Mouse (Mus musculus) MEL (cell line): ENCODE data around the gene Kcnd1. TPM values are rescaled to one million over a fixed set of nuclear protein-coding genes. Genes with fewer than 3 reads are reported as not detected.
A peak's percentile ranks its signal among the peaks of the same experiment; 100 is the strongest.

Experiments used
- DNase-seq: peaks from one replicate; pipeline ENCODE4 v3.0.0; 2011; ENCODE audit warnings: low read depth, low spot score
- H3K27ac ChIP-seq: 2 replicates; pipeline ENCODE4 v1.5.1; 2012; ENCODE audit warnings: low read depth, mild to moderate bottlenecking, control low read depth, low read length, moderate library complexity; ENCODE audit not compliant: control insufficient read depth
- H3K27me3 ChIP-seq, 2 experiments: fragments of 150-350 bp in 1 of 2; sonication (generic) in 1 of 2; 2 replicates each; pipeline ENCODE4 v1.6.1; 2012; ENCODE audit warnings: low read length in 2 of 2, mild to moderate bottlenecking in 2 of 2, improper control_type of control experiment in 1 of 2, moderate library complexity in 1 of 2; ENCODE audit not compliant: insufficient read depth in 2 of 2, control insufficient read depth in 1 of 2
- H3K36me3 ChIP-seq, 2 experiments: 2 replicates each; pipeline ENCODE4 v1.6.1; 2012 to 2014; ENCODE audit warnings: low read length in 2 of 2, improper control_type of control experiment in 1 of 2, inconsistent platforms in 1 of 2, mild to moderate bottlenecking in 1 of 2; ENCODE audit not compliant: insufficient read depth in 2 of 2, control insufficient read depth in 1 of 2
- H3K4me1 ChIP-seq, 2 experiments: fragments of 150-350 bp in 1 of 2; sonication (generic) in 1 of 2; 2 replicates each; pipeline ENCODE4 v1.6.1; 2012; ENCODE audit warnings: low read length in 2 of 2, improper control_type of control experiment in 1 of 2, mild to moderate bottlenecking in 1 of 2; ENCODE audit not compliant: insufficient read depth in 2 of 2, control insufficient read depth in 1 of 2
- H3K4me3 ChIP-seq, 2 experiments: fragments of 150-350 bp in 1 of 2; sonication (generic) in 1 of 2; 2 replicates each; pipeline ENCODE4 v1.5.1; 2012; ENCODE audit warnings: low read depth in 2 of 2, low read length in 2 of 2, mild to moderate bottlenecking in 2 of 2, moderate library complexity in 2 of 2, control low read depth in 1 of 2, improper control_type of control experiment in 1 of 2; ENCODE audit not compliant: control insufficient read depth in 1 of 2, insufficient read depth in 1 of 2
- H3K79me2 ChIP-seq: 2 replicates; pipeline ENCODE4 v1.6.1; 2012; ENCODE audit warnings: mild to moderate bottlenecking, low read length, moderate library complexity; ENCODE audit not compliant: control insufficient read depth, poor library complexity, insufficient read depth
- H3K9ac ChIP-seq: 2 replicates; pipeline ENCODE4 v1.6.1; 2012; ENCODE audit warnings: low read depth, mild to moderate bottlenecking, control low read depth, low read length, moderate library complexity; ENCODE audit not compliant: control insufficient read depth, poor library complexity, severe bottlenecking
- H3K9me3 ChIP-seq: fragments of 150-350 bp; sonication (generic); replicated peaks from 2 replicates; pipeline ENCODE4 v1.6.1; 2012; ENCODE audit warnings: mild to moderate bottlenecking, low read length, improper control_type of control experiment, moderate library complexity; ENCODE audit not compliant: insufficient read depth
- BHLHE40 ChIP-seq: IDR thresholded peaks from 2 replicates; pipeline ENCODE4 v1.6.1; 2012; ENCODE audit warnings: low read depth, mild to moderate bottlenecking, inconsistent platforms, low read length, improper control_type of control experiment, borderline replicate concordance
- CTCF ChIP-seq, 3 experiments: IDR thresholded peaks in 2 of 3; conservative IDR thresholded peaks in 1 of 3; 2 replicates each; pipeline ENCODE4 v1.5.1; 2011 to 2012; ENCODE audit warnings: low read length in 3 of 3, low read depth in 2 of 3, mild to moderate bottlenecking in 2 of 3, improper control_type of control experiment in 1 of 3, inconsistent platforms in 1 of 3, mixed read lengths in 1 of 3, moderate library complexity in 1 of 3; ENCODE audit not compliant: control insufficient read depth in 1 of 3, insufficient read depth in 1 of 3, poor library complexity in 1 of 3, severe bottlenecking in 1 of 3
- EP300 ChIP-seq, 2 experiments: IDR thresholded peaks; 2 replicates each; pipeline ENCODE4 v1.6.1; 2011; ENCODE audit warnings: improper control_type of control experiment in 2 of 2, low read length in 2 of 2, low read depth in 1 of 2, mild to moderate bottlenecking in 1 of 2
- GABPA ChIP-seq: IDR thresholded peaks from 2 replicates; pipeline ENCODE4 v1.6.1; 2012; ENCODE audit warnings: low read depth, mild to moderate bottlenecking, inconsistent platforms, low read length, improper control_type of control experiment, moderate library complexity
- GATA1 ChIP-seq: IDR thresholded peaks from 2 replicates; pipeline ENCODE4 v1.6.1; 2011; ENCODE audit warnings: low read depth, low read length, improper control_type of control experiment
- JUND ChIP-seq: IDR thresholded peaks from 2 replicates; pipeline ENCODE4 v1.6.1; 2011; ENCODE audit warnings: low read depth, mild to moderate bottlenecking, improper control_type of control experiment, low read length
- KAT2A ChIP-seq: conservative IDR thresholded peaks from 2 replicates; pipeline ENCODE4 v1.6.1; 2012; ENCODE audit warnings: low read depth, low read length, improper control_type of control experiment, inconsistent platforms
- MAFK ChIP-seq: IDR thresholded peaks from 2 replicates; pipeline ENCODE4 v1.6.1; 2011; ENCODE audit warnings: low read depth, mild to moderate bottlenecking, low read length, improper control_type of control experiment, borderline replicate concordance
- MAX ChIP-seq: IDR thresholded peaks from 2 replicates; pipeline ENCODE4 v1.6.1; 2011; ENCODE audit warnings: low read length, improper control_type of control experiment
- MXI1 ChIP-seq: IDR thresholded peaks from 2 replicates; pipeline ENCODE4 v1.6.1; 2011; ENCODE audit warnings: mild to moderate bottlenecking, low read depth, low read length, improper control_type of control experiment
- MYB ChIP-seq: IDR thresholded peaks from 2 replicates; pipeline ENCODE4 v1.6.1; 2011; ENCODE audit warnings: mild to moderate bottlenecking, low read depth, low read length, improper control_type of control experiment
- MYC ChIP-seq: IDR thresholded peaks from 2 replicates; pipeline ENCODE4 v1.6.1; 2011; ENCODE audit warnings: low read depth, mild to moderate bottlenecking, low read length, improper control_type of control experiment, moderate library complexity
- NELFE ChIP-seq: IDR thresholded peaks from 2 replicates; pipeline ENCODE4 v1.6.1; 2011; ENCODE audit warnings: low read depth, low read length, improper control_type of control experiment
- POLR2AphosphoS2 ChIP-seq: IDR thresholded peaks from 2 replicates; pipeline ENCODE4 v1.6.1; 2011; ENCODE audit warnings: low read length, improper control_type of control experiment
- RAD21 ChIP-seq: IDR thresholded peaks from 2 replicates; pipeline ENCODE4 v1.6.1; 2011; ENCODE audit warnings: mild to moderate bottlenecking, low read depth, low read length, improper control_type of control experiment
- SIN3A ChIP-seq: IDR thresholded peaks from 2 replicates; pipeline ENCODE4 v1.6.1; 2012; ENCODE audit warnings: low read length, improper control_type of control experiment, inconsistent platforms
- SMC3 ChIP-seq: IDR thresholded peaks from 2 replicates; pipeline ENCODE4 v1.6.1; 2011; ENCODE audit warnings: low read depth, low read length, improper control_type of control experiment
- TAL1 ChIP-seq: IDR thresholded peaks from 2 replicates; pipeline ENCODE4 v1.6.1; 2012; ENCODE audit warnings: mild to moderate bottlenecking, inconsistent platforms, low read length, moderate library complexity, mixed read lengths
- TBP ChIP-seq: IDR thresholded peaks from 2 replicates; pipeline ENCODE4 v1.8.0; 2011; ENCODE audit warnings: low read depth, low read length, improper control_type of control experiment
- UBTF ChIP-seq: IDR thresholded peaks from 2 replicates; pipeline ENCODE4 v1.6.1; 2012; ENCODE audit warnings: low read depth, mild to moderate bottlenecking, inconsistent platforms, low read length, improper control_type of control experiment, moderate library complexity, borderline replicate concordance; ENCODE audit not compliant: insufficient read depth
- USF2 ChIP-seq, 2 experiments: IDR thresholded peaks; 2 replicates each; pipeline ENCODE4 v1.6.1; 2011 to 2012; ENCODE audit warnings: improper control_type of control experiment in 2 of 2, low read length in 2 of 2, borderline replicate concordance in 1 of 2, inconsistent platforms in 1 of 2, low read depth in 1 of 2, mild to moderate bottlenecking in 1 of 2; ENCODE audit not compliant: insufficient read depth in 1 of 2
- ZC3H11A ChIP-seq: IDR thresholded peaks from 2 replicates; pipeline ENCODE4 v1.6.1; 2012; ENCODE audit warnings: low read depth, mild to moderate bottlenecking, inconsistent platforms, low read length, improper control_type of control experiment
- ZNF384 ChIP-seq: IDR thresholded peaks from 2 replicates; pipeline ENCODE4 v1.6.1; 2012; ENCODE audit warnings: low read depth, mild to moderate bottlenecking, inconsistent platforms, low read length, improper control_type of control experiment
- polyA plus RNA-seq, 2 experiments: library from polyadenylated mRNA; stranded (reverse) in 1 of 2; unstranded in 1 of 2; fragments of >175 nt in 1 of 2; fragments of >200 nt in 1 of 2; gene quantifications; 2 replicates each; pipeline versions ENCODE4 v1.2.1 to v1.2.4; 2012; ENCODE audit warnings: low replicate concordance in 2 of 2, low read depth in 1 of 2; ENCODE audit not compliant: insufficient read length in 2 of 2, insufficient read depth in 1 of 2, missing spikeins in 1 of 2
- total RNA-seq: library from RNA; depleted of rRNA; stranded (reverse); fragments of 300-350 nt; gene quantifications from 2 replicates; pipeline ENCODE4 v1.2.3, GENCODE M21; 2012

Kcnd1 gene
- total and polyA plus RNA-seq, 3 experiments: 0.31 to 1.4 TPM; not detected in 1

DNA sequence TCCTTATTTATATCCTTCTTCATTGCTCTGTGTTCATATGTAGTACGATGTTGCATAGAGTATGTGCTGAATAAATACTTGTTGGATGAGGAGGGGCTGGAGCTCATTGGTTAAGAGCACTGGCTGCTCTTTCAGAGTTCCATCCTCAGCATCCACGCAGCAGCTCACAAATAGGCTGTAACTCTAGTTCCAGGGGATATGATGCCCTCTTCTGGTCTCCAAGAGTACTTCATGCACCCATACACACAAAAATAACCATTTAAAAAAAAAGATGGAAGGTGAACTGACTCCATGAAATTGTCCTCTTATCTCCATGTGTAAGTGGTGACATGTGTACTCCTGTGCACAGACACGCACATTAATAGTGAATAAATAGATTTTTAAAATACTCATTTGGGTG lies 28.7 kb upstream of the Kcnd1 start:
- peak; percentile 80 for DNase-seq
- H3K4me1 ChIP-seq: peaks cover 3 to 12% of the 10 kb centered on the region in 2 experiments; a peak in 3 of 4 replicates
- no peak overlapping the region for H3K9ac ChIP-seq
- TF ChIP-seq TAL1 (no peak), SMC3 (peak; percentile 78), ZC3H11A (peak; percentile 77), MYC (peak; percentile 28; the same call in 1 of the 2 replicates), RAD21 (peak; percentile 72), MYB (no peak), ZNF384 (peak; percentile 82), CTCF (IDR thresholded peaks at IDR 0.05 in 2 of 3, conservative IDR thresholded peaks at IDR 0.05 in 1 of 3; ENCODE audit: control insufficient read depth in 1 of 3, insufficient read depth in 1 of 3, low read depth in 2 of 3, low read length in 3 of 3, poor library complexity in 1 of 3, severe bottlenecking in 1 of 3) (peak; percentile 45 to 79 (median 76))
- TF ChIP-seq, all 39 proteins: peak for 6
- Histone ChIP-seq H3K27ac (no peak overlapping the region), H3K79me2 (peaks cover 12% of the 10 kb centered on the region), H3K9me3 (no peaks in the 10 kb centered on the region), H3K36me3 (peaks cover 0 to 17% of the 10 kb centered on the region in 2 experiments; a peak in 2 of 4 replicates), H3K27me3 (no peaks in the 10 kb centered on the region), H3K4me3 (no peak overlapping the region)

DNA sequence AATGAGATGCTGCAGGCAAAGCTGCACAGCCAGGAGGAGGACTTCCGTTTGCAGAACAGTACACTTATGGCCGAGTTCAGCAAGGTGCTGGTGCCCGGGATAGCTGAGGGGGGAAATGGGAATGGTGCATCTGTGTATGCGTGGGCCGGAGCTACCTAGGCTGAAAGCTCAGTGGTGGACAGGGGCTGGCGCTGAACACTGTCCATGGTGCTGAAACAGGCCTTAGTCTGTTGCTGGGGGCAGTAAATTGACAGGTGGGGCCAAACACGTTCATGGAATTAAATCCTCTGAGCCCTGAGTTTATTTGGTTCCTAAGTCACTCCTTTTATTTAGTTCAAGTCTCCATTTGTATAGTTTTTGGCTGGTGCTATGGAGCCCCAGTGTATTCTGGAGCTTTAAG lies 27.1 kb upstream of the Kcnd1 start:
- peaks cover 10% of the 10 kb centered on the region for H3K79me2 ChIP-seq
- no peak overlapping the region for H3K4me3 ChIP-seq
- no peaks in the 10 kb centered on the region for H3K27me3 ChIP-seq
- peak; percentile 69 for DNase-seq
- H3K9me3 ChIP-seq: no peaks in the 10 kb centered on the region
- peaks cover 0 to 9% of the 10 kb centered on the region in 2 experiments; a peak in 1 of 4 replicates for H3K4me1 ChIP-seq
- H3K9ac ChIP-seq: no peak overlapping the region
- no peak overlapping the region for H3K27ac ChIP-seq
- H3K36me3 ChIP-seq: peaks cover 0 to 12% of the 10 kb centered on the region in 2 experiments; a peak in 3 of 4 replicates
- TF ChIP-seq MXI1: peak; percentile 73
- TF ChIP-seq GABPA: no peak
- no peak for TF ChIP-seq GATA1
- TF ChIP-seq TBP: no peak
- peak; percentile 89 for TF ChIP-seq SIN3A

DNA sequence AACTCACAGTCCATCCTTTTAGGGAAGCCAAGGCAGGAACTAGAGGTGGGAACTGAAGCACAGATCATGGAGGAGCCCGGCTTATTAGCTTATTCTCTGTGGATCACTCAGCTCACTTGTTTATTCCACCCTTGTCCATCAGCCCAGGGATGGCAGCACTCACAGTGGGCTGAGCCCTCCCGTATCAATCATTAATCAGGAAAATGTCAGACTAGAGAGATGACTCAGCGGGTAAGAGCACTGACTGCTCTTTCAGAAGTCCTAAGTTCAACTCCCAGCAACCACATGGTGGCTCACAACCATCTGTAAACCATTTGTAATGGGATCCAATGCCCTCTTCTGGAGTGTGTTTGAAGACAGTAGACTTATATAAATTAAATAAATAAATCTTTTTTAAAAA lies 24.8 kb upstream of the Kcnd1 start:
- H3K27me3 ChIP-seq: no peaks in the 10 kb centered on the region
- H3K4me3 ChIP-seq: no peak overlapping the region
- H3K4me1 ChIP-seq: peaks cover 0 to 4% of the 10 kb centered on the region in 2 experiments; a peak in 2 of 4 replicates
- H3K9ac ChIP-seq: no peak overlapping the region
- no peak for DNase-seq
- no peaks in the 10 kb centered on the region for H3K9me3 ChIP-seq
- no peak overlapping the region for H3K27ac ChIP-seq
- TF ChIP-seq EP300 (IDR thresholded peaks at IDR 0.05; ENCODE audit: low read depth in 1 of 2, low read length in 2 of 2) (no peak), ZC3H11A (no peak), UBTF (no peak), TBP (no peak), MAX (no peak), GABPA (no peak), MXI1 (no peak), MAFK (no peak), ZNF384 (no peak), KAT2A (no peak), POLR2AphosphoS2 (no peak), USF2 (IDR thresholded peaks at IDR 0.05; ENCODE audit: borderline replicate concordance in 1 of 2, insufficient read depth in 1 of 2, low read depth in 1 of 2, low read length in 2 of 2) (no peak), BHLHE40 (no peak), NELFE (no peak), MYB (no peak), JUND (no peak)
- H3K79me2 ChIP-seq: no peaks in the 10 kb centered on the region; the same call in 1 of the 2 replicates
- H3K36me3 ChIP-seq: peaks cover 6 to 7% of the 10 kb centered on the region in 2 experiments
